Mouse (Mus musculus) kidney, embryonic 15.5 days (tissue): ENCODE data around the gene Fam89a. TPM values are rescaled to one million over a fixed set of nuclear protein-coding genes. Genes with fewer than 3 reads are reported as not detected.

Source experiments
- ATAC-seq: fragments of 200-750 bp; cut with Nextera tagmentation; replicated peaks from 2 replicates; pipeline ENCODE4 v1.8.0; 2017; ENCODE audit warnings: moderate TSS enrichment; ENCODE audit not compliant: low FRiP score
- H3K27ac ChIP-seq: fragments of 300-500 bp; sonication (generic); 2 replicates; pipeline ENCODE4 v1.5.1; 2015; ENCODE audit warnings: mild to moderate bottlenecking, inconsistent platforms
- H3K27me3 ChIP-seq: fragments of 300-500 bp; sonication (generic); 2 replicates; pipeline ENCODE4 v1.6.1; 2015; ENCODE audit warnings: inconsistent platforms
- H3K36me3 ChIP-seq: fragments of 300-500 bp; sonication (generic); 2 replicates; pipeline ENCODE4 v1.6.1; 2015; ENCODE audit warnings: inconsistent platforms
- H3K4me1 ChIP-seq: fragments of 300-500 bp; sonication (generic); 2 replicates; pipeline ENCODE4 v1.6.1; 2015; ENCODE audit warnings: inconsistent platforms
- H3K4me2 ChIP-seq: fragments of 300-500 bp; sonication (generic); 2 replicates; pipeline ENCODE4 v1.6.1; 2015; ENCODE audit warnings: moderate library complexity, mild to moderate bottlenecking, inconsistent platforms
- H3K4me3 ChIP-seq: fragments of 300-500 bp; sonication (generic); replicated peaks from 2 replicates; pipeline ENCODE4 v1.5.1; 2015; ENCODE audit warnings: mild to moderate bottlenecking, inconsistent platforms
- H3K9ac ChIP-seq: fragments of 300-500 bp; sonication (generic); 2 replicates; pipeline ENCODE4 v1.6.1; 2015; ENCODE audit warnings: mild to moderate bottlenecking, inconsistent platforms
- H3K9me3 ChIP-seq: fragments of 300-500 bp; sonication (generic); replicated peaks from 2 replicates; pipeline ENCODE4 v1.6.1; 2016; ENCODE audit warnings: inconsistent platforms
- WGBS: fragments of 180-500 bp; shearing (Covaris S2); methylation state at CpG from one replicate; pipeline ENCODE4 v1.1.7; 2015; ENCODE audit warnings: mixed read lengths; 5-methylcytosine and 5-hydroxymethylcytosine counted together
- polyA plus RNA-seq: library from polyadenylated mRNA; unstranded; fragments of >200 nt; fragmentation: Nextera tagmentation; extraction: Ambion mirVana; gene quantifications from 2 replicates; pipeline ENCODE4 v1.2.1, GENCODE M21; 2015

Fam89a gene
- polyA plus RNA-seq, result 4.9 TPM in 2 replicates

- no peaks in the 10 kb centered on the region; the same call in 1 of the 2 replicates for H3K9me3 ChIP-seq
- under 1% methylated on average over 35 of the region's 41 CpGs for WGBS
- ATAC-seq, result peak; percentile 80
- peak within 1 kb of the TSS; percentile 69 for H3K4me3 ChIP-seq
- H3K4me2 ChIP-seq, result peak within 1 kb of the TSS; percentile 95
- H3K27me3 ChIP-seq, result peaks cover 33% of the 10 kb centered on the region
- H3K9ac ChIP-seq, result peak within 1 kb of the TSS; percentile 53
- no peaks in the 10 kb centered on the region for H3K36me3 ChIP-seq
- no peak within 1 kb of the TSS for H3K27ac ChIP-seq
- peaks cover 60% of the 10 kb centered on the region for H3K4me1 ChIP-seq
Measured at GRCm38 (mm10) chr8:124751709-124752173, at the start of gene Fam89a. Fam89a (minus strand) TSS chr8:124751832.

- Histone ChIP-seq H3K4me1 (no peaks in the 10 kb centered on the region), H3K9ac (no peak overlapping the region), H3K27ac (no peak overlapping the region), H3K36me3 (no peaks in the 10 kb centered on the region), H3K4me3 (no peak overlapping the region), H3K27me3 (peaks cover 31% of the 10 kb centered on the region), H3K4me2 (no peak overlapping the region), H3K9me3 (no peaks in the 10 kb centered on the region)
- 46% methylated on average over 11 of the region's 11 CpGs for WGBS
- ATAC-seq, result no peak
Measured at GRCm38 (mm10) chr8:124800542-124800941, 48.9 kb upstream of the Fam89a start.

- Histone ChIP-seq H3K36me3 (no peaks in the 10 kb centered on the region), H3K4me1 (peaks cover 34% of the 10 kb centered on the region), H3K27ac (no peak overlapping the region), H3K4me2 (no peak overlapping the region), H3K27me3 (peaks cover 69% of the 10 kb centered on the region), H3K4me3 (no peak overlapping the region), H3K9me3 (no peaks in the 10 kb centered on the region), H3K9ac (no peak overlapping the region)
- no peak for ATAC-seq
- WGBS, result 64% methylated on average over 8 of the region's 8 CpGs
Measured at GRCm38 (mm10) chr8:124795781-124796488, 44.3 kb upstream of the Fam89a start.

GRCm38 (mm10) chr8:124794486-124794780 lies 42.8 kb upstream of the Fam89a start:
- peaks cover 82% of the 10 kb centered on the region for H3K27me3 ChIP-seq
- H3K4me2 ChIP-seq, result peak overlapping the region; percentile 99
- ATAC-seq, result no peak
- no peaks in the 10 kb centered on the region for H3K36me3 ChIP-seq
- peaks cover 34% of the 10 kb centered on the region for H3K4me1 ChIP-seq
- no peak overlapping the region for H3K9ac ChIP-seq
- 0% methylated on average over 25 of the region's 25 CpGs for WGBS
- no peaks in the 10 kb centered on the region for H3K9me3 ChIP-seq
- peak overlapping the region; percentile 60 for H3K4me3 ChIP-seq
- H3K27ac ChIP-seq, result no peak overlapping the region

GRCm38 (mm10) chr8:124793661-124794485 lies 42.2 kb upstream of the Fam89a start:
- Histone ChIP-seq H3K36me3 (no peaks in the 10 kb centered on the region), H3K4me2 (peak overlapping the region; percentile 99), H3K27ac (no peak overlapping the region), H3K9me3 (no peaks in the 10 kb centered on the region), H3K4me1 (peaks cover 34% of the 10 kb centered on the region), H3K4me3 (peak overlapping the region; percentile 60), H3K9ac (no peak overlapping the region), H3K27me3 (peaks cover 88% of the 10 kb centered on the region)
- under 1% methylated on average over 79 of the region's 81 CpGs for WGBS
- ATAC-seq, result peak; percentile 27; the same call in 1 of the 2 replicates

GRCm38 (mm10) chr8:124793172-124793651 lies 41.6 kb upstream of the Fam89a start:
- H3K9ac ChIP-seq, result no peak overlapping the region

GRCm38 (mm10) chr8:124792708-124793107 lies 41.1 kb upstream of the Fam89a start, which contains the start of gene Trim67:
Trim67 (plus strand) TSS chr8:124793092.
- no peaks in the 10 kb centered on the region for H3K9me3 ChIP-seq
- H3K4me1 ChIP-seq, result peaks cover 34% of the 10 kb centered on the region
- WGBS, result under 1% methylated on average over 39 of the region's 39 CpGs
- peak; percentile 90 for ATAC-seq
- H3K9ac ChIP-seq, result no peak within 1 kb of the TSS
- no peaks in the 10 kb centered on the region for H3K36me3 ChIP-seq
- H3K27ac ChIP-seq, result no peak within 1 kb of the TSS
- H3K27me3 ChIP-seq, result peaks cover 93% of the 10 kb centered on the region
- peak within 1 kb of the TSS; percentile 60 for H3K4me3 ChIP-seq
- H3K4me2 ChIP-seq, result peak within 1 kb of the TSS; percentile 99

More at GRCm38 (mm10) chr8:124793172-124793651, 41.6 kb upstream of the Fam89a start:
- Histone ChIP-seq H3K36me3 (no peaks in the 10 kb centered on the region), H3K27me3 (peaks cover 93% of the 10 kb centered on the region), H3K4me1 (peaks cover 34% of the 10 kb centered on the region), H3K4me2 (peak overlapping the region; percentile 99), H3K27ac (no peak overlapping the region), H3K9me3 (no peaks in the 10 kb centered on the region), H3K4me3 (peak overlapping the region; percentile 60)
- under 1% methylated on average over 51 of the region's 51 CpGs for WGBS
- ATAC-seq, result peak; percentile 90

GRCm38 (mm10) chr8:124792186-124792585 lies 40.6 kb upstream of the Fam89a start:
- H3K4me1 ChIP-seq, result peaks cover 34% of the 10 kb centered on the region
- peaks cover 93% of the 10 kb centered on the region for H3K27me3 ChIP-seq
- H3K4me3 ChIP-seq, result peak overlapping the region; percentile 60
- WGBS, result 1% methylated on average over 32 of the region's 32 CpGs
- H3K9me3 ChIP-seq, result no peaks in the 10 kb centered on the region
- H3K9ac ChIP-seq, result no peak overlapping the region
- no peak for ATAC-seq
- peak overlapping the region; percentile 99 for H3K4me2 ChIP-seq
- no peak overlapping the region for H3K27ac ChIP-seq
- no peaks in the 10 kb centered on the region for H3K36me3 ChIP-seq

GRCm38 (mm10) chr8:124791751-124792150 lies 40.1 kb upstream of the Fam89a start:
- no peak for ATAC-seq
- H3K4me3 ChIP-seq, result peak overlapping the region; percentile 60

GRCm38 (mm10) chr8:124790676-124791075 lies 39.0 kb upstream of the Fam89a start:
- Histone ChIP-seq H3K9me3 (no peaks in the 10 kb centered on the region), H3K27ac (no peak overlapping the region), H3K4me1 (peaks cover 34% of the 10 kb centered on the region), H3K27me3 (peaks cover 84% of the 10 kb centered on the region), H3K36me3 (no peaks in the 10 kb centered on the region), H3K4me3 (no peak overlapping the region), H3K4me2 (no peak overlapping the region), H3K9ac (no peak overlapping the region)
- 77% methylated on average over 4 of the region's 4 CpGs for WGBS
- no peak for ATAC-seq

More at GRCm38 (mm10) chr8:124791751-124792150, 40.1 kb upstream of the Fam89a start:
- peaks cover 93% of the 10 kb centered on the region for H3K27me3 ChIP-seq
- peaks cover 34% of the 10 kb centered on the region for H3K4me1 ChIP-seq
- H3K9ac ChIP-seq, result no peak overlapping the region
- 53% methylated on average over 4 of the region's 4 CpGs for WGBS
- no peaks in the 10 kb centered on the region for H3K9me3 ChIP-seq
- no peak overlapping the region for H3K27ac ChIP-seq
- H3K36me3 ChIP-seq, result no peaks in the 10 kb centered on the region
- H3K4me2 ChIP-seq, result peak overlapping the region; percentile 99

- no peaks in the 10 kb centered on the region for H3K9me3 ChIP-seq
- no peak overlapping the region for H3K4me2 ChIP-seq
- H3K27me3 ChIP-seq, result peaks cover 26% of the 10 kb centered on the region
- no peak overlapping the region for H3K9ac ChIP-seq
- no peak overlapping the region for H3K4me3 ChIP-seq
- 86% methylated on average over 13 of the region's 13 CpGs for WGBS
- H3K36me3 ChIP-seq, result no peaks in the 10 kb centered on the region
- no peak overlapping the region for H3K27ac ChIP-seq
- ATAC-seq, result no peak
- H3K4me1 ChIP-seq, result peaks cover 14% of the 10 kb centered on the region
Measured at GRCm38 (mm10) chr8:124784613-124785012, 33.0 kb upstream of the Fam89a start.

- 82% methylated on average over 15 of the region's 15 CpGs for WGBS
- Histone ChIP-seq H3K4me2 (no peak overlapping the region), H3K9ac (no peak overlapping the region), H3K27me3 (peaks cover 13% of the 10 kb centered on the region), H3K9me3 (no peaks in the 10 kb centered on the region), H3K4me1 (peaks cover 14% of the 10 kb centered on the region), H3K27ac (no peak overlapping the region), H3K4me3 (no peak overlapping the region), H3K36me3 (no peaks in the 10 kb centered on the region)
- ATAC-seq, result no peak
Measured at GRCm38 (mm10) chr8:124783228-124783627, 31.6 kb upstream of the Fam89a start.
